Mouse (Mus musculus): ENCODE data around the gene Hs3st1.
A peak's percentile ranks its signal among the peaks of the same experiment; 100 is the strongest.

Hs3st1 gene

GRCm38 (mm10) chr5:39643924-39644826 lies 111.1 kb downstream of the Hs3st1 start:
- peak; percentile 79 for DNase-seq (ENCODE audit: extremely low spot score, low spot score)

GRCm38 (mm10) chr5:39643260-39643923 lies 111.9 kb downstream of the Hs3st1 start:
- DNase-seq (ENCODE audit: extremely low spot score, low spot score), result peak; percentile 41

- DNase-seq (ENCODE audit: extremely low spot score, low spot score), result no peak
Measured at GRCm38 (mm10) chr5:39642222-39642770, 113.0 kb downstream of the Hs3st1 start.

GRCm38 (mm10) chr5:39639438-39640177 lies 115.7 kb downstream of the Hs3st1 start:
- DNase-seq (ENCODE audit: extremely low spot score, low spot score), result peak; percentile 55

- no peak for DNase-seq (ENCODE audit: extremely low spot score, low spot score)
Measured at GRCm38 (mm10) chr5:39638926-39639325, 116.3 kb downstream of the Hs3st1 start.

- DNase-seq (ENCODE audit: extremely low spot score, low spot score), result no peak
Measured at GRCm38 (mm10) chr5:39637874-39638273, 117.4 kb downstream of the Hs3st1 start.

GRCm38 (mm10) chr5:39636090-39636489 lies 119.2 kb downstream of the Hs3st1 start:
- no peak for DNase-seq (ENCODE audit: extremely low spot score, low spot score)

- DNase-seq (ENCODE audit: extremely low spot score, low spot score), result no peak
Measured at GRCm38 (mm10) chr5:39634300-39635047, 120.8 kb downstream of the Hs3st1 start.

GRCm38 (mm10) chr5:39633206-39633605 lies 122.1 kb downstream of the Hs3st1 start:
- DNase-seq (ENCODE audit: extremely low spot score, low spot score), result no peak

- DNase-seq (ENCODE audit: extremely low spot score, low spot score), result no peak
Measured at GRCm38 (mm10) chr5:39630841-39631240, 124.4 kb downstream of the Hs3st1 start.

GRCm38 (mm10) chr5:39625037-39625473 lies 130.2 kb downstream of the Hs3st1 start:
- DNase-seq (ENCODE audit: extremely low spot score, low spot score), result no peak

- DNase-seq (ENCODE audit: extremely low spot score, low spot score), result no peak
Measured at GRCm38 (mm10) chr5:39624218-39624590, 131.1 kb downstream of the Hs3st1 start.

- DNase-seq (ENCODE audit: extremely low spot score, low spot score), result no peak
Measured at GRCm38 (mm10) chr5:39623304-39624217, 131.7 kb downstream of the Hs3st1 start.

- DNase-seq (ENCODE audit: extremely low spot score, low spot score), result no peak
Measured at GRCm38 (mm10) chr5:39620206-39620866, 134.9 kb downstream of the Hs3st1 start.

GRCm38 (mm10) chr5:39617354-39617977 lies 137.8 kb downstream of the Hs3st1 start:
- DNase-seq (ENCODE audit: extremely low spot score, low spot score), result no peak

GRCm38 (mm10) chr5:39615202-39615601 lies 140.1 kb downstream of the Hs3st1 start:
- no peak for DNase-seq (ENCODE audit: extremely low spot score, low spot score)

- no peak for DNase-seq (ENCODE audit: extremely low spot score, low spot score)
Measured at GRCm38 (mm10) chr5:39613534-39613933, 141.7 kb downstream of the Hs3st1 start.

- DNase-seq (ENCODE audit: extremely low spot score, low spot score), result no peak
Measured at GRCm38 (mm10) chr5:39612240-39612639, 143.0 kb downstream of the Hs3st1 start.

GRCm38 (mm10) chr5:39608260-39608659 lies 147.0 kb downstream of the Hs3st1 start:
- no peak for DNase-seq (ENCODE audit: extremely low spot score, low spot score)
